Mouse (Mus musculus): Measurements from ENCODE around the gene Ddx18.

Ddx18 gene

GRCm38 (mm10) chr1:121567521-121568489 is at the start of gene Ddx18:
TSS of gene Ddx18 (minus strand) at chr1:121567989.
- peak; percentile 96 for DNase-seq

GRCm38 (mm10) chr1:121608000-121608399 is 40.2 kb upstream of the Ddx18 start:
- peak; percentile 12 for DNase-seq

GRCm38 (mm10) chr1:121605118-121605517 is 37.3 kb upstream of the Ddx18 start:
- peak; percentile 53 for DNase-seq

GRCm38 (mm10) chr1:121601893-121602292 is 34.1 kb upstream of the Ddx18 start:
- no peak for DNase-seq

GRCm38 (mm10) chr1:121601084-121601483 is 33.3 kb upstream of the Ddx18 start:
- peak; percentile 77 for DNase-seq

GRCm38 (mm10) chr1:121598421-121598820 is 30.6 kb upstream of the Ddx18 start:
- DNase-seq, result no peak

GRCm38 (mm10) chr1:121596951-121597625 is 29.3 kb upstream of the Ddx18 start:
- DNase-seq, result peak; percentile 50

- no peak for DNase-seq
These were observed 17.0 kb upstream of the Ddx18 start for GRCm38 (mm10) chr1:121584838-121585237.

GRCm38 (mm10) chr1:121581133-121581855 is 13.5 kb upstream of the Ddx18 start:
- DNase-seq, result no peak

GRCm38 (mm10) chr1:121577491-121577890 is 9.7 kb upstream of the Ddx18 start:
- no peak for DNase-seq

GRCm38 (mm10) chr1:121570522-121570921 is 2.7 kb upstream of the Ddx18 start:
- no peak for DNase-seq

- DNase-seq, result no peak
These were observed 9.9 kb downstream of the Ddx18 start for GRCm38 (mm10) chr1:121557861-121558260.

- DNase-seq, result no peak
These were observed 16.3 kb downstream of the Ddx18 start for GRCm38 (mm10) chr1:121551457-121551835.

- no peak for DNase-seq
These were observed 16.9 kb downstream of the Ddx18 start for GRCm38 (mm10) chr1:121550801-121551456.

- DNase-seq, result peak; percentile 22
These were observed 18.3 kb downstream of the Ddx18 start for GRCm38 (mm10) chr1:121549456-121549855.

GRCm38 (mm10) chr1:121548667-121549066 is 19.1 kb downstream of the Ddx18 start:
- no peak for DNase-seq

- no peak for DNase-seq
These were observed 20.9 kb downstream of the Ddx18 start for GRCm38 (mm10) chr1:121546844-121547243.

GRCm38 (mm10) chr1:121540361-121540760 is 27.4 kb downstream of the Ddx18 start:
- DNase-seq, result no peak

- DNase-seq, result no peak
These were observed 36.4 kb downstream of the Ddx18 start for GRCm38 (mm10) chr1:121531439-121531838.

GRCm38 (mm10) chr1:121529286-121529685 is 38.5 kb downstream of the Ddx18 start:
- no peak for DNase-seq

- DNase-seq, result peak; percentile 82
These were observed 39.4 kb downstream of the Ddx18 start, which contains the start of gene Htr5b for GRCm38 (mm10) chr1:121528399-121528720. TSS of gene Htr5b (minus strand) at chr1:121528465.

- DNase-seq, result peak; percentile 21
These were observed 40.0 kb downstream of the Ddx18 start for GRCm38 (mm10) chr1:121527600-121528398.
